Mouse (Mus musculus) erythroblast, embryonic 14.5 days (primary cell): ENCODE results near the gene Rptor.

ENCODE experiments used
- GATA1 ChIP-seq: IDR thresholded peaks from 2 replicates; pipeline ENCODE4 v1.6.1; 2012; ENCODE audit warnings: low read length, inconsistent platforms, mixed read lengths
- TAL1 ChIP-seq: IDR thresholded peaks from 3 replicates; pipeline ENCODE4 v1.6.1; 2012; ENCODE audit warnings: low read length, inconsistent platforms, mixed read lengths

GRCm38 (mm10) chr11:119912845-119913244 lies 310.1 kb downstream of the Rptor start:
- TF ChIP-seq TAL1: no peak
- no peak for TF ChIP-seq GATA1
